Mouse (Mus musculus) monocyte, adult 2 months (primary cell): ENCODE data around the gene 1700057G04Rik.

Source experiments
- DNase-seq, 2 experiments: peaks; one replicate each; pipeline ENCODE4 v3.0.0; 2022; ENCODE audit warnings: low spot score in 2 of 2, low read depth in 1 of 2

The 1700057G04Rik gene

GRCm38 (mm10) chr9:92384401-92384800, 75.2 kb downstream of the 1700057G04Rik start:
- no peak for DNase-seq

GRCm38 (mm10) chr9:92385831-92386230, 76.7 kb downstream of the 1700057G04Rik start:
- no peak for DNase-seq

- DNase-seq: no peak
These were observed 77.7 kb downstream of the 1700057G04Rik start for GRCm38 (mm10) chr9:92386871-92387270.

- DNase-seq: no peak
These were observed 78.2 kb downstream of the 1700057G04Rik start for GRCm38 (mm10) chr9:92387404-92387803.

- DNase-seq: no peak
These were observed 93.5 kb downstream of the 1700057G04Rik start for GRCm38 (mm10) chr9:92402628-92403027.
